Mouse (Mus musculus): ENCODE measurements around the gene Fkbp3. TPM values are rescaled to one million over a fixed set of nuclear protein-coding genes. Genes with fewer than 3 reads are reported as not detected.
A peak's percentile ranks its signal among the peaks of the same experiment; 100 is the strongest.

The Fkbp3 gene
- polyA plus RNA-seq, 1 experiment from 2014 or later, result 92.4 TPM

DNA sequence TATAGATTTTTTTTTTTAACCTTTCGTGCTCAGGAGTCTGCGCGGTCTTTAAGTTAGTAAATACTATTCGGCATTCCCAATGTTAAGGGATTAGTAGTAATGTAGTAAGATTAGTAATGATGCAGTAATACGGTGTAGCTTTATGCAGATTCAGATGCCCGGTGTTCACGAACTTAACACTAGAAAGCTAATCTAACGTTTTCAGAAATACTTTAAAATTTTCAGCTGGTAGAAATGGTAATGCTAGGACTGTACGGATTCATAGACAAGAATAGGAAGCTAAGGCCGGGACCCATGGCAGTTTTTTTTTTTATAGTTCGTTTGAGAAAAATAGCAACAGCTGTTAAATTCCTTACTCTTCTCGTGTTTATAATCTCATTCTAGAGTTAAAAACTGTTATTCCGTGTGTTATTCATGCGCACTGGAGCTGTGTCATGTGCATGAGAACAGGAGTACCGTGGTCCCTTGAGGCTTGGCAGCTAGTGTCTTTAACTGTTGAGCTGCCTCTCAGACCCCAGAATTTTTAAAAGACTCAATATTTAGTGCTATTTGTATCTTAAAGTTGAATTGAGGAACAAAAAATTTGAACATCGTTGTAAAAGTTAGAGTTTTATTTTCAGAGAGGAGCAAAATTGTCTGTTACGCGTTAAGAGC lies 36.8 kb downstream of the Fkbp3 start:
- no peak for TF ChIP-seq CTCF (IDR thresholded peaks at IDR 0.05; ENCODE audit: low read depth)
- no peak for TF ChIP-seq EP300 (IDR thresholded peaks at IDR 0.05; ENCODE audit: low read depth)
- 7% methylated on average over 18 of the region's 18 CpGs for WGBS (ENCODE audit: insufficient replicate concordance)

DNA sequence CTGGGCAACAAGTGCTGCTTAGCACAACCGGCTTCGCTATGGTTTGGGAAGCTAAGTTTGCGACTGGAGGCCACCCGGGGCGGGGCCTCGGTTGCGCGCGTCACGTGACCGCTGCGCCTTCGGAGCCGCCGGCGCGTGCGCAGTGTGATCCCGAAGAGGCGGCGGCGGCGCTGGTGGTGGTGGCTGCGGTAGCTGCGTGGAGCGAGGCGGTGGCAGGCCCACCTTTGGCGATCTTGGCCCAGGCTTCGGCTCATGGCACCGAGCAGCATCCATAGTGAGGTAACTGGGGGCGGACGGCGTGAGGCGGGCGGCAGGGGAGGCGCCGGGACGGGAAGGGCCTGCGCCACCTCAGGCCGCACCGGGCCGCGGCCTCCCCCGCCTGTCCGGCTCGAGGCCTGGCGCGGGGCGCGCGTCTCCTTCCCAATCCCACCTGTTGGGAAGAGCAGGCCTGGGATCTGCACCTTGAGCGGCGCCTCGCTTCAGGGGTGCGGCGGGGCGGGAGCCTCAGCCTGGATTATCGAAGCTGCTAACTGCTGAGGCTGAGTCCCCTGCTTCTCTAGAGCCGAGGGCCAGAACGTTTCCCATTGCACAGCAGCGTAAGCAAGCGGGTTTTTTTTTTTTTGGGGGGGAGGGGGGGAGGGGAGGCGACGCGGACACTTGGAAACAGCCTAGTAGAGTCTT lies 37.5 kb downstream of the Fkbp3 start, which contains the start of gene Prpf39:
Prpf39 (plus strand) TSS at position 144 of the 681 bp plus-strand sequence.
- peak within 1 kb of the TSS; percentile 95 for H3K4me3 ChIP-seq (ENCODE audit: low read depth, low read length)
- peaks cover 13% of the 10 kb centered on the region for H3K4me1 ChIP-seq (ENCODE audit: insufficient read depth)
- peak within 1 kb of the TSS; percentile 93 for H3K27ac ChIP-seq (ENCODE audit: low read depth)
- ATAC-seq (peak; percentile 97), DNase-seq (peak; percentile 93)
- WGBS (ENCODE audit: insufficient replicate concordance), result under 1% methylated on average over 56 of the region's 65 CpGs
- no peak for TF ChIP-seq CTCF (IDR thresholded peaks at IDR 0.05; ENCODE audit: low read depth)
- no peak for TF ChIP-seq EP300 (IDR thresholded peaks at IDR 0.05; ENCODE audit: low read depth)
- no peaks in the 10 kb centered on the region for H3K27me3 ChIP-seq (ENCODE audit: insufficient read depth, low read length)
- no peaks in the 10 kb centered on the region for H3K36me3 ChIP-seq (replicated peaks; ENCODE audit: insufficient read depth, low read length)
- H3K9me3 ChIP-seq (ENCODE audit: low read length), result no peaks in the 10 kb centered on the region
- H3K4me2 ChIP-seq (ENCODE audit: low read depth, low read length), result peak within 1 kb of the TSS; percentile 76
- H3K9ac ChIP-seq (replicated peaks), result peak within 1 kb of the TSS; percentile 95

More for the DNA sequence above, 36.8 kb downstream of the Fkbp3 start:
- Histone ChIP-seq H3K4me3 (ENCODE audit: low read depth, low read length) (peak overlapping the region; percentile 95), H3K9me3 (ENCODE audit: low read length) (no peaks in the 10 kb centered on the region), H3K4me2 (ENCODE audit: low read depth, low read length) (peak overlapping the region; percentile 76), H3K27me3 (ENCODE audit: insufficient read depth, low read length) (no peaks in the 10 kb centered on the region), H3K27ac (ENCODE audit: low read depth) (peak overlapping the region; percentile 93), H3K9ac (replicated peaks) (peak overlapping the region; percentile 95), H3K4me1 (ENCODE audit: insufficient read depth) (peaks cover 13% of the 10 kb centered on the region), H3K36me3 (replicated peaks; ENCODE audit: insufficient read depth, low read length) (peaks cover under 1% of the 10 kb centered on the region; the same call in 1 of the 2 replicates)
- ATAC-seq (no peak), DNase-seq (no peak)

DNA sequence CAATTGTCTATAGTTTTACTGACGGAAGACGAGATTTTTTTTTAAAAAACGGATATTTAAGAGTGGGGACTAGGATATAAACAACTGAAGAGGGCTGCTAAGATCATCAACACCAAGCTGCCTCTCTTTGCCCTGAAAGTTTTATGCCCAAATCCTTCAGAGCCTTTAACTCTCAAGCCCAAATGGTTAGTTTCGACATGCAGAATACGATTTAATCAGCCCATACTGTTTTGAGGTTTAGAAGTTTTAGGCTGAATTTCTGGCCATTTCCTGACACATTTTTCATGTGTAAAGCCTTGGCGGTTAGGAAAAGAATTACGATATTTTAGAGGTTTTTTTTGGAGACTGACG lies 38.0 kb downstream of the Fkbp3 start:
- ATAC-seq (0 out of 2 replicates have a peak, but pooled peaks have one; percentile 3), DNase-seq (no peak)
- TF ChIP-seq EP300 (IDR thresholded peaks at IDR 0.05; ENCODE audit: low read depth) (no peak), CTCF (IDR thresholded peaks at IDR 0.05; ENCODE audit: low read depth) (no peak)
- H3K9ac ChIP-seq (replicated peaks), result peak overlapping the region; percentile 95
- H3K9me3 ChIP-seq (ENCODE audit: low read length), result no peaks in the 10 kb centered on the region
- H3K36me3 ChIP-seq (replicated peaks; ENCODE audit: insufficient read depth, low read length), result no peaks in the 10 kb centered on the region
- 0 out of 2 replicates have a peak overlapping the region, but pooled peaks have one; percentile 19 for H3K27ac ChIP-seq (ENCODE audit: low read depth)
- H3K4me2 ChIP-seq (ENCODE audit: low read depth, low read length), result peak overlapping the region; percentile 76
- 44% methylated on average over 8 of the region's 8 CpGs for WGBS (ENCODE audit: insufficient replicate concordance)
- peak overlapping the region; percentile 95 for H3K4me3 ChIP-seq (ENCODE audit: low read depth, low read length)
- H3K27me3 ChIP-seq (ENCODE audit: insufficient read depth, low read length), result no peaks in the 10 kb centered on the region
- H3K4me1 ChIP-seq (ENCODE audit: insufficient read depth), result peaks cover 13% of the 10 kb centered on the region

DNA sequence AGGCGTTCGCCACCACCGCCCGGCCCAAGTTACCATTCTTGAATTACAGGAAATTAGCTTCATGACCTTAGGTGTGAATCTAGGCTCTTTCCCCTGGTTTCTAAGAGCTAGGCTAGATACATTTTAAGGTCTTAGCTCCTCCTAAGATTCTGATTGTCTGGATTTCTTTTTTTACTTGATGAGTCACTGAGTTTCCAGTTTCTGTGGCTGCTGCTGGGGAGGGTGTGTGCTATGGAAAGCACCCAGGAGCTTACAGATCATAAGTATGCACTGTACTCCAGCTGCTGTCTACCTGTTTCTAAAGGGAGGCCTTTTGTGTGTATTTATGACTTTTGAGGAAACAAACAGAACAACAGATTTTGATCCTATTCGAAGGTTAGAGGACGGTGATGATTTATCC lies 51.0 kb downstream of the Fkbp3 start:
- TF ChIP-seq EP300 (IDR thresholded peaks at IDR 0.05; ENCODE audit: low read depth) (no peak), CTCF (IDR thresholded peaks at IDR 0.05; ENCODE audit: low read depth) (no peak)
- WGBS (ENCODE audit: insufficient replicate concordance), result 91% methylated on average over 6 of the region's 6 CpGs

More for the DNA sequence above, 51.0 kb downstream of the Fkbp3 start:
- ATAC-seq (no peak), DNase-seq (no peak)
- Histone ChIP-seq H3K4me1 (ENCODE audit: insufficient read depth) (no peaks in the 10 kb centered on the region), H3K27me3 (ENCODE audit: insufficient read depth, low read length) (no peaks in the 10 kb centered on the region), H3K4me2 (ENCODE audit: low read depth, low read length) (no peak overlapping the region), H3K9ac (replicated peaks) (no peak overlapping the region), H3K4me3 (ENCODE audit: low read depth, low read length) (no peak overlapping the region), H3K27ac (ENCODE audit: low read depth) (no peak overlapping the region), H3K9me3 (ENCODE audit: low read length) (no peaks in the 10 kb centered on the region), H3K36me3 (replicated peaks; ENCODE audit: insufficient read depth, low read length) (peaks cover 2% of the 10 kb centered on the region; the same call in 1 of the 2 replicates)

Other genes starting within 250 kb of the Fkbp3 start
- 0.69 and 0.99 TPM in 2 replicates for gene Gm527, start 156.1 kb downstream of the Fkbp3 start, polyA plus RNA-seq (2015; fragmentation: Nextera tagmentation; extraction: Ambion mirVana)
- gene Klhl28, start 108.5 kb downstream of the Fkbp3 start, polyA plus RNA-seq (2015; fragmentation: Nextera tagmentation; extraction: Ambion mirVana), result 3.4 and 3.6 TPM in 2 replicates
- 4.7 and 6.1 TPM in 2 replicates for gene Togaram1, start 108.2 kb downstream of the Fkbp3 start, polyA plus RNA-seq (2015; fragmentation: Nextera tagmentation; extraction: Ambion mirVana)
- 9.8 and 12.4 TPM in 2 replicates for gene Prpf39, start 37.7 kb downstream of the Fkbp3 start, polyA plus RNA-seq (2015; fragmentation: Nextera tagmentation; extraction: Ambion mirVana)
- 2.0 and 2.8 TPM in 2 replicates for gene Fancm, start 1.6 kb upstream of the Fkbp3 start, polyA plus RNA-seq (2015; fragmentation: Nextera tagmentation; extraction: Ambion mirVana)
- gene Mis18bp1, start 98.6 kb upstream of the Fkbp3 start, polyA plus RNA-seq (2015; fragmentation: Nextera tagmentation; extraction: Ambion mirVana), result 18.7 and 22.2 TPM in 2 replicates
- not detected in 2 replicates for gene Wdr20rt, start 151.5 kb upstream of the Fkbp3 start, polyA plus RNA-seq (2015; fragmentation: Nextera tagmentation; extraction: Ambion mirVana)

Measured in liver, postnatal 0 days (tissue).